In the genomic region with DNA sequence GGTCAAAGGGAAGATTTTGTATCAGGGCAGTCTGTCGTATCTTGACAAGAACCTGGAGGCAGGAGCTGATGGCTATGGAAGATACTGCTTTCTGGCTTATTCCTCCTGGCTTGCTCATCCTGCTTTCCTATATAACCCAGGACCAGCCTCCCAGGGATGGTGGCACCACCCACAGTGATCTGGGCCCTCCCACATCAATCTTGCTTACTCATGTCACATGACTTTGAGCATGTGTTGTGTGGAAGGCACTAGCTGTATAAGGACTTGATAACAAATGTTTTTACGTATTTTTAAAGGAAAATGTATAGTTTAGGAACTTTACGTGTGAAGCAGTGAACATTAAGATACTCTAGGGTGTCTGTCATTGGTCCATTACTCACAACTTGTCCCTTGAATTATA, we compare ENCODE assay signal across 27 mouse cellular contexts.
DNase-seq lines count a peak whose midpoint lies in the region; ATAC-seq and TF ChIP-seq lines count a peak whose summit lies in the region.
"Had no signal": no experiment of that assay in that cellular context is flagged by ENCODE, and none has a peak within 500 bp of the region (broad histone marks: within the 10 kb centered on the region; RNA-seq: fewer than 3 reads in every experiment).

No protein-coding gene starts in this region.

- H3K4me1 ChIP-seq in liver, embryonic 12.5 days = peaks cover 27% of the 10 kb centered on the region
- peaks cover 6% of the 10 kb centered on the region for H3K4me1 ChIP-seq in liver, embryonic 11.5 days (replicated peaks; ENCODE audit: control insufficient read depth, insufficient read depth, low read length)
- H3K4me1 ChIP-seq in liver, embryonic 13.5 days (replicated peaks) = peaks cover 21% of the 10 kb centered on the region
- peaks cover 4% of the 10 kb centered on the region; the same call in 1 of the 2 replicates for H3K4me1 ChIP-seq in kidney, adult 2 months (ENCODE audit: control insufficient read depth, insufficient read depth, low read length)
- H3K4me1 ChIP-seq: embryonic facial prominence, embryonic 12.5 days; embryonic facial prominence, embryonic 15.5 days; forebrain, embryonic 12.5 days had no signal

- TF ChIP-seq POLR2A in kidney, adult 2 months (IDR thresholded peaks at IDR 0.05; ENCODE audit: low read depth, low read length) = no peak

- H3K36me3 ChIP-seq in liver, embryonic 12.5 days = no peaks in the 10 kb centered on the region
- H3K36me3 ChIP-seq in liver, embryonic 11.5 days (ENCODE audit: control insufficient read depth, insufficient read depth, low read length) = no peaks in the 10 kb centered on the region
- H3K36me3 ChIP-seq in liver, embryonic 13.5 days = no peaks in the 10 kb centered on the region
- no peaks in the 10 kb centered on the region for H3K36me3 ChIP-seq in kidney, adult 2 months (ENCODE audit: control insufficient read depth, insufficient read depth, low read length)
- H3K36me3 ChIP-seq: embryonic facial prominence, embryonic 12.5 days; embryonic facial prominence, embryonic 15.5 days; forebrain, embryonic 12.5 days; forebrain, embryonic 15.5 days; heart, embryonic 15.5 days had no signal

- H3K9ac ChIP-seq in liver, embryonic 12.5 days = no peak overlapping the region
- no peak overlapping the region for H3K9ac ChIP-seq in liver, embryonic 11.5 days (ENCODE audit: low read depth, low read length)
- H3K9ac ChIP-seq in liver, embryonic 13.5 days = no peak overlapping the region
- H3K9ac ChIP-seq: embryonic facial prominence, embryonic 12.5 days; embryonic facial prominence, embryonic 15.5 days; forebrain, embryonic 12.5 days; forebrain, embryonic 15.5 days; heart, embryonic 15.5 days; hindbrain, embryonic 14.5 days had no signal

- TF ChIP-seq CTCF in kidney, adult 2 months (conservative IDR thresholded peaks at IDR 0.05; ENCODE audit: insufficient read depth, insufficient read length, low read depth, low read length) = no peak

- ATAC-seq in liver, embryonic 12.5 days = peak; percentile 63
- ATAC-seq in liver, embryonic 11.5 days (replicated peaks; ENCODE audit: low FRiP score) = no peak
- peak; percentile 62; the same call in 1 of the 2 replicates for ATAC-seq in liver, embryonic 13.5 days (ENCODE audit: low read depth)
- ATAC-seq: activated CD4-positive, CD25-positive, alpha-beta regulatory T cell, adult 4 months; forebrain, embryonic 15.5 days; hindbrain, postnatal 0 days; inflammation-experienced regulatory T-cells, adult 6 months; intestine, embryonic 16.5 days; Patski had no signal

- no peak for DNase-seq in liver, embryonic 11.5 days (ENCODE audit: low spot score)
- DNase-seq in R1 (ENCODE audit: low read depth, low spot score) = peak; percentile 16
- DNase-seq in liver, embryonic 13.5 days = peak; percentile 15
- no peak for DNase-seq in kidney, adult 2 months
- DNase-seq in adrenal gland, adult 18-20 months (ENCODE audit: low spot score in 2 of 2) = no peak
- DNase-seq: adrenal gland, postnatal 10 days; adrenal gland, postnatal 36 days; cerebellum, adult 11 months; cerebellum, adult 2 months; cerebellum, adult 9-11 months; cerebellum, postnatal 25 days; gastrocnemius, postnatal 36 days; heart, postnatal 10 days; heart, postnatal 4 days had no signal

- no peaks in the 10 kb centered on the region for H3K9me3 ChIP-seq in liver, embryonic 12.5 days (replicated peaks)
- no peaks in the 10 kb centered on the region for H3K9me3 ChIP-seq in liver, embryonic 11.5 days (ENCODE audit: control insufficient read depth, low read length)
- no peaks in the 10 kb centered on the region for H3K9me3 ChIP-seq in liver, embryonic 13.5 days (replicated peaks)
- H3K9me3 ChIP-seq: embryonic facial prominence, embryonic 12.5 days; embryonic facial prominence, embryonic 15.5 days; forebrain, embryonic 12.5 days; forebrain, embryonic 15.5 days; heart, embryonic 15.5 days had no signal

- 76% methylated on average over 3 of the region's 3 CpGs for WGBS in liver, embryonic 12.5 days (ENCODE audit: insufficient replicate concordance)
- WGBS in liver, embryonic 11.5 days = 80% methylated on average over 3 of the region's 3 CpGs
- WGBS in liver, embryonic 13.5 days (ENCODE audit: insufficient replicate concordance) = 78% methylated on average over 3 of the region's 3 CpGs
- WGBS in kidney, adult 2 months = 89% methylated on average over 3 of the region's 3 CpGs

- H3K4me3 ChIP-seq in liver, embryonic 12.5 days = no peak overlapping the region
- H3K4me3 ChIP-seq in liver, embryonic 11.5 days (ENCODE audit: low read depth, low read length) = no peak overlapping the region
- no peak overlapping the region for H3K4me3 ChIP-seq in liver, embryonic 13.5 days (replicated peaks)
- no peak overlapping the region for H3K4me3 ChIP-seq in kidney, adult 2 months (ENCODE audit: insufficient read depth, low read depth, low read length)
- H3K4me3 ChIP-seq: embryonic facial prominence, embryonic 12.5 days; embryonic facial prominence, embryonic 15.5 days; forebrain, embryonic 12.5 days; forebrain, embryonic 15.5 days; heart, embryonic 15.5 days had no signal

- no peak overlapping the region for H3K4me2 ChIP-seq in liver, embryonic 12.5 days
- no peak overlapping the region for H3K4me2 ChIP-seq in liver, embryonic 11.5 days
- no peak overlapping the region for H3K4me2 ChIP-seq in liver, embryonic 13.5 days
- H3K4me2 ChIP-seq: embryonic facial prominence, embryonic 12.5 days; embryonic facial prominence, embryonic 15.5 days; forebrain, embryonic 12.5 days; forebrain, embryonic 15.5 days; heart, embryonic 11.5 days; heart, embryonic 15.5 days; hindbrain, embryonic 14.5 days had no signal

- H3K27ac ChIP-seq in liver, embryonic 12.5 days = no peak overlapping the region
- H3K27ac ChIP-seq in liver, embryonic 11.5 days (ENCODE audit: low read depth, low read length) = no peak overlapping the region
- H3K27ac ChIP-seq in liver, embryonic 13.5 days = no peak overlapping the region
- no peak overlapping the region for H3K27ac ChIP-seq in kidney, adult 2 months (ENCODE audit: insufficient read depth, low read depth, low read length)
- H3K27ac ChIP-seq: embryonic facial prominence, embryonic 12.5 days; embryonic facial prominence, embryonic 15.5 days; forebrain, embryonic 12.5 days; forebrain, embryonic 15.5 days; heart, embryonic 15.5 days; hindbrain, embryonic 14.5 days; hindbrain, postnatal 0 days had no signal

- H3K27me3 ChIP-seq in liver, embryonic 12.5 days (replicated peaks) = no peaks in the 10 kb centered on the region
- no peaks in the 10 kb centered on the region for H3K27me3 ChIP-seq in liver, embryonic 11.5 days (replicated peaks; ENCODE audit: control insufficient read depth, insufficient read depth, low read length)
- H3K27me3 ChIP-seq in liver, embryonic 13.5 days = no peaks in the 10 kb centered on the region
- H3K27me3 ChIP-seq in kidney, adult 2 months (replicated peaks; ENCODE audit: control insufficient read depth, insufficient read depth, low read length) = no peaks in the 10 kb centered on the region
- H3K27me3 ChIP-seq: embryonic facial prominence, embryonic 12.5 days; embryonic facial prominence, embryonic 15.5 days; forebrain, embryonic 12.5 days; forebrain, embryonic 15.5 days; heart, embryonic 15.5 days; Patski had no signal

Comparison
In these comparisons a context has a peak if more than half of its experiments do, and no peak if none do; other contexts are left out.
1. DNase-seq: peak in R1 (single experiment) and liver, embryonic 13.5 days (single experiment); none in liver, embryonic 11.5 days (single experiment), kidney, adult 2 months (single experiment) and adrenal gland, adult 18-20 months (0 of 2).